Mouse (Mus musculus) retina, adult 2 months (tissue): ENCODE results near the gene Csnk1d.

Experiments used
- DNase-seq: peaks from one replicate; pipeline ENCODE4 v3.0.0-alpha.2; 2012; ENCODE audit warnings: low read depth, low spot score

Gene Csnk1d

DNA sequence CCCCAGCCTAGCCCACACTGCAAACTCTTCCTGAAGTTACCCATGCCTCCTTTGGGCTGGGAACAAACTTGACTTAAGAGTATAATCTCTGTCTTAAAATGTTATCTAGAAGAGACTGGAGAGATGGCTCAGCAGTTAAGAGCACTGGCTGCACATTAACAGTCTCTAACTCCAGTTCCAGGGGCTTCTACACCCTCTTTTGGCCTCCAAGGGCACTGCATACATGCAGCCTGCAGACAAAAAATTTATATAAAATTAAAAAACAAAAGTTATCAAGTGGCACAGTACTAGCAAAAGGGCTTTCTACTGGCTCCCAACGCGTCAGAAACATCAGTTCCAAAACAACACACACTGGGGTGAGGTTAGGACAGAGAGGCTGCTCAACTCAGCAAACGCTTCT lies 3.5 kb downstream of the Csnk1d start:
- no peak for DNase-seq

GRCm38 (mm10) chr11:120984448-120985330 lies 6.4 kb downstream of the Csnk1d start:
- DNase-seq = no peak

DNA sequence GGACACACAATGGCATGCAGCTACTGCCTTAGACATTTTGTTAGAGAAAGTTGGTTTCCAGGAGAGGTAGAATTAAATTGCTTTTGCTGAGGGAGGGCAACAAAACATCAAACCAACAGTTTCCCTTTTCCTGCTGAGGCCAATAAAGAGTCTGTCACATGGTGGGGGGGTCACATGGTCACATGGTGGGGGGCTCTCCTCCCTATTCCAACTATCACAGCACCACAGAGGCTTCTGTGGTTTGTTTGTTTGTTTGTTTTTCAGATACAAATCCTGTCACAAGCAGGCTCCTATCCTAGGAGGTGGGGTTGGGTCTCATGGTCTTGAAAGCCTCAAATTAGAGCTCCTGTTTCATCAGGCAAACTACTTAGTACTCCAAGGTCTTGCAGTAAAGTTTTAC lies 8.7 kb downstream of the Csnk1d start:
- no peak for DNase-seq

DNA sequence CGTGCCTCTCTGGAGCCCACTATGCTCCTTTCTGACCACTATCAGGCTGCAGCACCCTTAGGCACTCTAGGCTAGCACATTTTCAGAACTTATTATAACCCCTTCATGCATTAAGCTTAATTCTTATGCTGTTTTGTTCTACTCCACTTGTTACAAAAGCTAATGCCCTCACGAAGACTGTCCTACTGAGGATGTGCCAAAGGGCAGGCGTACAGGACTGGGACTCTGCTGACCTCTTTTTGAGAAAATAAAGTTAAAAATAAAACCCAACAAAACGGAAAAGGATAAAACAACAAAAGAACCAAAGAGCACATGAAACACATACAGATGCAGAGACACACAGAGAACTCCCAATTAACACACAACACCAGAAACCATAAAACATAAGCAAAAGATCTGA lies 9.5 kb downstream of the Csnk1d start:
- DNase-seq = no peak

GRCm38 (mm10) chr11:120980427-120981035 lies 10.6 kb downstream of the Csnk1d start:
- DNase-seq = no peak

- no peak for DNase-seq
These were observed 11.3 kb downstream of the Csnk1d start for GRCm38 (mm10) chr11:120979711-120980426.

DNA sequence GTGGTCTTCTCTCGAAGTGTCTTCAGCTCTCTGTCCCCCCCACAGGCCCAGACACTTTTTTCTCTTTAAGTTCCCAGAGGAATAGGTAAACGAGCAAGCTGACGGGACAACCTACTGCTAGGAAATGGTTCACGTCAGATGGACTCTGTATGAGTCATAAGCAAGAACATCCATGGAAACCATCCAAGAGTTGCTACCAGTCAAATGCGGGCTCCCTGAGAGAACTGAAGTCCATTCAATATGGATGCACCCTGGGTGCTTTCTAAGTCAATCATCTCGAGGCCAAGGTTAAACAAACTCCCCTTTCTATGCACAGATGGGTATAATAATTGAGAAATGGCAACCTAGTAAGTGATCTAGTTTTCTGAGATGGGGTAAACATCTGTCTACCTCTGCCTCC lies 17.8 kb downstream of the Csnk1d start:
- no peak for DNase-seq

DNA sequence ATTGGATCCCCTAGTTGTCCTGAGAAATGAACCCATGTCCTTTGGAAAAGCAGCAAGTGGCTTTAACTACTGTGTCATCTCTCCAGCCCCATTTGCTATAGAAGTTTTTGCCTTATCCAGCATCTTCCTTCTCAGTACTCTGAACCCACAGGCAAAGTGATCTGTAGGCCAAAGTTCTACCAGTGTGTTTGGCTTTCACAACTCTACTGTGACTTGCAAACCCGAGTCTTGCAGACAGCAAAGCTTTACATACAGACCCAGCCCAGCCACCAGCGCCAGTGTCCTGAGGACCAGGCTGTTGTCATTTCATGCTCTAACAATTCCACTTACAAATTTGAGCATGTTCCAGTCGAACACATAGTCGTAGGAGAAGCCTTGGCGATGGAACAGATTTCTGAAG lies 19.9 kb downstream of the Csnk1d start:
- DNase-seq = no peak

DNA sequence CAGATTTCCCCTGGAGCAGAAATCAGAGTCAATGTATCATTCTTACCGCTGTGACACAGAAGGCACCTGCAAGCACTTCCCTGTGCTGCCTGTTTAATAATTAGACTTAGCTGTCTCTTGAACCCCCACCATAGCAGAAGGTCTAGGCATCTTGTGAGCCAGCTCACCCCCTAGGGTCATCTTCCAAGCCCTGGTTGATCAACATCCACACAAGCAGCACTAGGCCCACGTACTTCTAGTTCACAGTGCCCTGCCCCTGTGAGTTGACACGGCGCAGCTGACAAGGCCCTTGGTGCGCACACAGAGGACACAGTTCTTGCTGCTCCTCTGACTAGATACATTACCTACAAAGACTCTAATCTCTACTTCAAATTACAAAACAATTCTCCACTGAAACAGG lies 21.4 kb downstream of the Csnk1d start:
- DNase-seq = no peak

DNA sequence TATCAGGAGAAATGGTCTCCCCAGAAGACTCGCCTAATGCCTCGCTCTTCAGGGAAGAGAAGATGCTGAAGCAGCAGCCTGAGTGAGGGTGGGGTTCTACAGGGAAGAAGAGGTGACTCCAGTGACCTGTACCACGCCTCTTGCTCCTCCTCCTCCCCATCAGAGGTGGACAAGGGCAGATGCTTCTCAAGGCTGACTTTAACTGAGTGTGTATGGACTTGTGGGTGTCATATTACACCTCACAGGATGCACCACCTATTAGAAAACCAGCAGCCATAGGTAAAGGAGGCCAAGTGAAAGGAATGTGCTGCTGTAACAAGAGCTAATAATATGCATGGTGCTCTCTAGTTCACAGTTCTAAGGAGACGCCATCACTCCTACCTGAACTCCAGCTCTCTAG lies 25.5 kb downstream of the Csnk1d start:
- DNase-seq = no peak

DNA sequence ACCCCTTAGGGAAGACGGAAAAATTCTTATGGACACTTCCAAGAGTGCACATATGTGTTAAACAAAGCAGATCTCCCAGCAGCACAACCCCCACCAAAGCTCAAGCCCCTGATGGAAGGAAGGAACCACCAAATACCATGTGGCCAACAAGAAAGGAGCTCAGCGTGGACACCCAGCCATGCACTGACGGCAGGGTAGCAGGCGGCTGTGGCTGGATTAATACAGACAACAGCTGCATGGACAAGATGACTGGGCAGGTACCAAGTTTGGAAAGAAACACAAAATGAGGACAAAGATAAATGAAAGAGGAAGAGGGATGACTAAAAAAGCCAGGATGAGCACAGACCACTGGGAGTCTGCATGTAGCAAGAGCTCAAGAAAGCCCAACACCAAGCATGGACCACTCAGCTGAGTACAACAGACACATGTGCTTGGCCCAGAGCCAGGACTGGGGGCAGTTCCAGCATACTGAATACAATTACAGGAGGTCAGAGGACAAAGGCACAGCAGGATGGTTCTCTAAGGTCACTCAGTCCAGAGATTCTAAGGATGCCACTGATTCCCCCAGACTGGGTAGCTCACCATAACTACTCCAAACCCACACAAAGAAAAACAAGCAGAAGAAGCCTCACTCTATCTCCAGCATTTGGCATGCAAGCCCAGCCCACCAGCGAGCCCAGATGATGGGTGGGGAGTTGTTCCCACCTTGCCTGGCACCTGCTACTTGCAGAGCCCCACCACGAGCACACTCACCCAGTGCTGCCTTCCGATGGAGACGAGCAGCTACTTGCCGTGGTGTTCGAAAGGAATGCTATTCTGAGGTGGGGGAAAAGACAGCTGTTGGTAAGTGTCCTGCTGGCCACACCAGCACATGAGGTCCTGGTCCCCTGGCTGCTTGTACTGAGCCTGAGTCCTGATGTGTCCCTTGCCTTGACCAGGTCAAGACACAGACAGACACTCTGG lies 26.7 kb downstream of the Csnk1d start:
- no peak for DNase-seq

GRCm38 (mm10) chr11:120962909-120963308 lies 28.2 kb downstream of the Csnk1d start:
- DNase-seq = no peak

DNA sequence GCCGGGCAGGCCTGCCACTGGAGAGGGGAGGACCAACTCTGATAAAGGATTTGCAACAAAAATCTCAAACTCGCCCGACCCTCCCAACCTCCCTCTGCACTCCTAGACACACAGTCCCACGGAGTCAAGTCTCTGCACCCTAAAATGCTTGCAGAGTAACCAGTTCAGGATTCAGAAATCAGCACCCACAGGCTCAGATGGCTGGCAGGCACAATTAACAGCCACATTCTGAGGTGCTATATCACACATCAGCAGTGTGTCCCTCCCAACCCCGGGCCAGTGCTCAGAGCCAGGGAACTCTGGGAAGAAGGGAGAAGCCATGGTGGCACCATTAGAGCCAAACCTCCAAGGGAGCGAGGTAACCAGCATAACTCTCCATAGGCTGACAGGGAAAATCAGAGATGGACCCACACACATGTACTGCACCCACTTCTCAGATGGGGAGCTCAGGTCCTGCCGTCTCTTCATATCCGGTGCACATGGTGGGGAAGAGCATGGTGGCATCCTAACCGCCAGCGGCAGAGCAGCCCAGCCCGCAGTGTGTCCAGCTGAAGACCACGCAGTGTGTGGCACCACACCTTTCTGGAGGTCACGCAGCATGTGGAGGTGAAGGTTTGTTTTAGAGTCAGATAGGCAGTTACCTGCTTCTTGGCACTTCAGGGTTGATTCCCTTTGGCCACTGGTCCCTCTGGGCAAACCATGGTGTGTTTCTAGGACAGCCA lies 28.9 kb downstream of the Csnk1d start:
- DNase-seq = no peak

DNA sequence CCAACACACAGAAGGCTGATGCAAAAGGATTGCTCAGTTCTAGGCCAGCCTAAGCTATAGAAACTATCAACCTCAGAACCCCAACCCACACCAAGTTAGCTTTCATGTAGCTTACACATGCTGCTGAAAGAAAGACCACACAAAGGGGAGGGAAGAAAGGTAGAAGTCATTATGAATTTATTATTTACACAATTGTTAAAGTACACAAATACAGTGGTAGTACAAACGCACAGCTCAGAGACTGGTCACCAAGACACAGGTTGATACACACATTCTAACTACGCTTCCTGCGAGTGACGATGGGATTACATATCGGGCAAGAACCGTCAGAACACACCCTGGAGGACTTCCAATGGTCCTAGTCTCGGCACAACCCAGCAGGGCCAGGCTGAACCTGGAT lies 29.5 kb downstream of the Csnk1d start:
- DNase-seq = no peak

DNA sequence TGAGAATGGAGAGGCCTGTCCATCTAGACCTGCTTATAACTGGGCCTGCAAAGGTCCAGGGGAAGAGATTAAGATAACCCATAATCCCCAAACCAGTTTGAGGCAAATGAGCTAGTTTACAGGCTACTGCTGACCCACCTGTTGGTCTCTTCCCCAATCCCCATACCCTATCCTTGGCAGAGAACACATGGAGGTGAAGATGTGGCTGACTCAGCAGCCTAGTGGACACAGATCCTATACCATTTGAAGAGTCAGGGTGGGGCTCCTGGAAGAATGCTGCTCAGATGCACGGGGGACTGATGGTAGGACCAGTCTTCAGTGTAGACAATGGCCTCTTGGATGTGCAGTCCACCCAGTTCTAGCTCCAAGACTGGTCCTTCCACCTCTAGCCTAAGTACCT lies 30.9 kb downstream of the Csnk1d start:
- DNase-seq = no peak

GRCm38 (mm10) chr11:120959564-120959963 lies 31.6 kb downstream of the Csnk1d start:
- DNase-seq = no peak

DNA sequence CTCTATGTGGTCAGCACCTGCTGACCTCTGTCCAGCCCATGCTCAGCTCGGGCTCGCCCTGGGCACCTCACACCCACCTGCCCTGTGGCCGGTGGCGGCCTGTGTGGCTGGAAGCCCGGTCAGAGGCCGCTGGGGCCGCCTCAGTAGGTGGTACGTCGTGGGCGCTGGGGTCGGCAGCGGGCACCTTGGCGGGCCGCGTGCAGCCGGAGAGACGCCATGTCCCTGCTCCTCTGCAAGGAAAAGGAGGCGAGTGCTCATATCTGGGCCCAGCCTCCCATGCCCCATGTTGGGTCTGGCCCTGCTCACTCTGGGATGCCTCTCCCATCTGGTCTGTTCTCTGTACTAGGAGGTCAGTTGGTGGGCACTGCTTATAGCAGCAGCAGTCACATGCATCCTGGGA lies 32.1 kb downstream of the Csnk1d start:
- DNase-seq = no peak

GRCm38 (mm10) chr11:120957731-120958257 lies 33.3 kb downstream of the Csnk1d start:
- no peak for DNase-seq

- no peak for DNase-seq
These were observed 34.1 kb downstream of the Csnk1d start for GRCm38 (mm10) chr11:120957052-120957451.

DNA sequence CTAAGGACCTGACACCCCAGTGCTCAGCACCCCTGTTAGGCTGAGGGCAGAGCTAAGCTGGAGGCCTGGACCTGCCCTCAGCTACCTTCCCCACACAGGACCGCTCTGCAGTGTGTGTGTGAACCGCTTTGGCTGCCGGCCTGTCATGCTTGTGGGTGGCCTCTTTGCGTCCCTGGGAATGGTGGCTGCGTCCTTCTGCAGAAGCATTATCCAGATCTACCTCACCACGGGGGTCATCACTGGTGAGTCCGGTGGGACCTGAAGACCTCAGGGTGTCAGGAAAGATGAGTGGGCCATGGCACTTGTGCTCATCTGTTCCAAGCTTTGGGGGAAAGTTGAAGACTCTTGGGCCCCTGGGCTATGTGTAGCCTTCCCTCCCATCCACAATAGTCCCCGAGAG lies 35.4 kb downstream of the Csnk1d start:
- no peak for DNase-seq

GRCm38 (mm10) chr11:120954936-120955335 lies 36.2 kb downstream of the Csnk1d start:
- no peak for DNase-seq
